Mouse (Mus musculus): ENCODE measurements around the gene Tmprss9. TPM values are rescaled to one million over a fixed set of nuclear protein-coding genes. Genes with fewer than 3 reads are reported as not detected.

The Tmprss9 gene
- total RNA-seq, 2 experiments from 2014 or later, result not detected

- DNase-seq, result no peak
Observed at GRCm38 (mm10) chr10:80843087-80843930, 28.3 kb upstream of the Tmprss9 start.

GRCm38 (mm10) chr10:80843931-80844547 is 27.6 kb upstream of the Tmprss9 start, which contains the start of gene Lingo3:
Gene Lingo3 (minus strand): TSS chr10:80844039.
- DNase-seq, result no peak

- DNase-seq, result peak; percentile 47 to 52
Observed at GRCm38 (mm10) chr10:80845055-80845693, 26.5 kb upstream of the Tmprss9 start.

GRCm38 (mm10) chr10:80845732-80846131 is 25.9 kb upstream of the Tmprss9 start:
- no peak for DNase-seq

GRCm38 (mm10) chr10:80848571-80848970 is 23.1 kb upstream of the Tmprss9 start:
- DNase-seq, result peak; percentile 45

- peak; percentile 97 to 98 for DNase-seq
Observed at GRCm38 (mm10) chr10:80854913-80855748, 16.5 kb upstream of the Tmprss9 start, which contains the start of the genes Lsm7 and Sppl2b. Gene Lsm7 (minus strand): TSS chr10:80855209. Gene Sppl2b (plus strand): TSS chr10:80855275.

- peak in 1 of 2 experiments; percentile 22 for DNase-seq
Observed at GRCm38 (mm10) chr10:80855749-80856073, 15.9 kb upstream of the Tmprss9 start.

- peak; percentile 22 to 55 for DNase-seq
Observed at GRCm38 (mm10) chr10:80856267-80856666, 15.4 kb upstream of the Tmprss9 start.

GRCm38 (mm10) chr10:80856908-80857307 is 14.7 kb upstream of the Tmprss9 start:
- DNase-seq, result no peak

GRCm38 (mm10) chr10:80857386-80857785 is 14.3 kb upstream of the Tmprss9 start:
- DNase-seq, result no peak

- DNase-seq, result no peak
Observed at GRCm38 (mm10) chr10:80857848-80858247, 13.8 kb upstream of the Tmprss9 start.

- no peak for DNase-seq
Observed at GRCm38 (mm10) chr10:80858350-80858935, 13.2 kb upstream of the Tmprss9 start.

GRCm38 (mm10) chr10:80862305-80862704 is 9.3 kb upstream of the Tmprss9 start:
- DNase-seq, result no peak

GRCm38 (mm10) chr10:80864446-80864845 is 7.2 kb upstream of the Tmprss9 start:
- peak in 1 of 2 experiments; percentile 42 for DNase-seq

GRCm38 (mm10) chr10:80870993-80871392 is 655 bp upstream of the Tmprss9 start:
- DNase-seq, result no peak

- DNase-seq, result no peak
Observed at GRCm38 (mm10) chr10:80874035-80874434, 2.4 kb downstream of the Tmprss9 start.

- peak; percentile 33 to 76 for DNase-seq
Observed at GRCm38 (mm10) chr10:80876028-80876427, 4.4 kb downstream of the Tmprss9 start.

- no peak for DNase-seq
Observed at GRCm38 (mm10) chr10:80876594-80876993, 4.9 kb downstream of the Tmprss9 start.

- DNase-seq, result peak; percentile 58 to 82
Observed at GRCm38 (mm10) chr10:80880131-80880641, 8.5 kb downstream of the Tmprss9 start.

- no peak for DNase-seq
Observed at GRCm38 (mm10) chr10:80880901-80881300, 9.3 kb downstream of the Tmprss9 start.

- DNase-seq, result peak; percentile 54 to 84
Observed at GRCm38 (mm10) chr10:80881301-80881700, 9.7 kb downstream of the Tmprss9 start.

All from heart, adult 18-20 months (tissue).